Mouse (Mus musculus) hindbrain, embryonic 13.5 days (tissue): Measurements from ENCODE around the gene Glis3. TPM values are rescaled to one million over a fixed set of nuclear protein-coding genes. Genes with fewer than 3 reads are reported as not detected.

Experiments
- ATAC-seq: fragments of 200-750 bp; cut with Nextera tagmentation; 2 replicates; pipeline ENCODE4 v1.8.0; 2017; ENCODE audit warnings: moderate TSS enrichment; ENCODE audit not compliant: low FRiP score
- H3K27ac ChIP-seq: fragments of 300-500 bp; sonication (generic); 2 replicates; pipeline ENCODE4 v1.5.1; 2015; ENCODE audit warnings: inconsistent platforms, mild to moderate bottlenecking, moderate library complexity
- H3K27me3 ChIP-seq: fragments of 300-500 bp; sonication (generic); 2 replicates; pipeline ENCODE4 v1.6.1; 2015; ENCODE audit warnings: mild to moderate bottlenecking, inconsistent platforms
- H3K36me3 ChIP-seq: fragments of 300-500 bp; sonication (generic); 2 replicates; pipeline ENCODE4 v1.6.1; 2015; ENCODE audit warnings: mild to moderate bottlenecking, inconsistent platforms
- H3K4me1 ChIP-seq: fragments of 300-500 bp; sonication (generic); replicated peaks from 2 replicates; pipeline ENCODE4 v1.6.1; 2015; ENCODE audit warnings: inconsistent platforms
- H3K4me2 ChIP-seq: fragments of 300-500 bp; sonication (generic); 2 replicates; pipeline ENCODE4 v1.6.1; 2015; ENCODE audit warnings: inconsistent platforms, mild to moderate bottlenecking, moderate library complexity
- H3K4me3 ChIP-seq: fragments of 300-500 bp; sonication (generic); 2 replicates; pipeline ENCODE4 v1.5.1; 2015; ENCODE audit warnings: mild to moderate bottlenecking, inconsistent platforms
- H3K9ac ChIP-seq: fragments of 300-500 bp; sonication (generic); 2 replicates; pipeline ENCODE4 v1.6.1; 2015; ENCODE audit warnings: mild to moderate bottlenecking, inconsistent platforms
- H3K9me3 ChIP-seq: fragments of 300-500 bp; sonication (generic); 2 replicates; pipeline ENCODE4 v1.6.1; 2016; ENCODE audit warnings: inconsistent platforms
- WGBS: fragments of 180-500 bp; shearing (Covaris S2); methylation state at CpG from one replicate; pipeline ENCODE4 v1.1.7; 2015; 5-methylcytosine and 5-hydroxymethylcytosine counted together
- polyA plus RNA-seq: library from polyadenylated mRNA; unstranded; fragments of >200 nt; fragmentation: Nextera tagmentation; extraction: Ambion mirVana; gene quantifications from 2 replicates; pipeline ENCODE4 v1.2.1, GENCODE M21; 2015

Gene Glis3
- polyA plus RNA-seq, 1 experiment from 2014 or later = 3.5 TPM

GRCm38 (mm10) chr19:28327536-28327935, 352.3 kb downstream of the Glis3 start:
- Histone ChIP-seq H3K36me3 (no peaks in the 10 kb centered on the region), H3K27me3 (no peaks in the 10 kb centered on the region), H3K9me3 (no peaks in the 10 kb centered on the region), H3K4me3 (no peak overlapping the region), H3K27ac (no peak overlapping the region), H3K4me1 (peaks cover 14% of the 10 kb centered on the region; the same call in 1 of the 2 replicates), H3K4me2 (no peak overlapping the region), H3K9ac (no peak overlapping the region)
- ATAC-seq = no peak
- WGBS = 90% methylated on average over 5 of the region's 5 CpGs

GRCm38 (mm10) chr19:28306036-28306435, 373.8 kb downstream of the Glis3 start:
- Histone ChIP-seq H3K4me1 (peaks cover 25% of the 10 kb centered on the region), H3K4me3 (no peak overlapping the region), H3K27me3 (no peaks in the 10 kb centered on the region), H3K36me3 (no peaks in the 10 kb centered on the region), H3K9me3 (no peaks in the 10 kb centered on the region), H3K4me2 (no peak overlapping the region), H3K27ac (peak overlapping the region; percentile 61), H3K9ac (no peak overlapping the region)
- 0 out of 2 replicates have a peak, but pooled peaks have one; percentile 24 for ATAC-seq
- 39% methylated on average over 6 of the region's 6 CpGs for WGBS

GRCm38 (mm10) chr19:28305510-28305909, 374.4 kb downstream of the Glis3 start:
- 41% methylated on average over 4 of the region's 4 CpGs for WGBS
- Histone ChIP-seq H3K9me3 (no peaks in the 10 kb centered on the region), H3K27ac (no peak overlapping the region; the same call in 1 of the 2 replicates), H3K4me1 (peaks cover 25% of the 10 kb centered on the region), H3K4me3 (no peak overlapping the region), H3K9ac (no peak overlapping the region), H3K4me2 (no peak overlapping the region), H3K27me3 (no peaks in the 10 kb centered on the region), H3K36me3 (no peaks in the 10 kb centered on the region)
- ATAC-seq = no peak

GRCm38 (mm10) chr19:28302831-28303242, 377.0 kb downstream of the Glis3 start:
- Histone ChIP-seq H3K4me2 (no peak overlapping the region), H3K9ac (no peak overlapping the region), H3K36me3 (no peaks in the 10 kb centered on the region), H3K4me1 (peaks cover 35% of the 10 kb centered on the region), H3K27ac (peak overlapping the region; percentile 3; the same call in 1 of the 2 replicates), H3K9me3 (no peaks in the 10 kb centered on the region), H3K27me3 (no peaks in the 10 kb centered on the region), H3K4me3 (no peak overlapping the region)
- WGBS = 6% methylated on average over 2 of the region's 2 CpGs
- ATAC-seq = no peak

GRCm38 (mm10) chr19:28300226-28300625, 379.7 kb downstream of the Glis3 start:
- no peaks in the 10 kb centered on the region for H3K9me3 ChIP-seq
- H3K4me1 ChIP-seq = peaks cover 21% of the 10 kb centered on the region
- H3K36me3 ChIP-seq = no peaks in the 10 kb centered on the region
- no peak overlapping the region for H3K4me3 ChIP-seq
- no peak overlapping the region for H3K27ac ChIP-seq
- no peak overlapping the region for H3K9ac ChIP-seq
- 75% methylated on average over 8 of the region's 8 CpGs for WGBS
- ATAC-seq = no peak
- no peaks in the 10 kb centered on the region for H3K27me3 ChIP-seq
- no peak overlapping the region for H3K4me2 ChIP-seq

GRCm38 (mm10) chr19:28299211-28299775, 380.6 kb downstream of the Glis3 start:
- no peak overlapping the region for H3K4me3 ChIP-seq
- ATAC-seq = no peak
- no peak overlapping the region for H3K4me2 ChIP-seq
- no peak overlapping the region for H3K9ac ChIP-seq
- no peaks in the 10 kb centered on the region for H3K9me3 ChIP-seq
- peak overlapping the region; percentile 52; the same call in 1 of the 2 replicates for H3K27ac ChIP-seq
- 71% methylated on average over 11 of the region's 11 CpGs for WGBS
- no peaks in the 10 kb centered on the region for H3K27me3 ChIP-seq
- no peaks in the 10 kb centered on the region for H3K36me3 ChIP-seq
- peaks cover 17% of the 10 kb centered on the region for H3K4me1 ChIP-seq

GRCm38 (mm10) chr19:28298669-28299068, 381.2 kb downstream of the Glis3 start:
- H3K36me3 ChIP-seq = no peaks in the 10 kb centered on the region
- no peak overlapping the region for H3K4me3 ChIP-seq
- H3K27me3 ChIP-seq = no peaks in the 10 kb centered on the region
- peak overlapping the region; percentile 52; the same call in 1 of the 2 replicates for H3K27ac ChIP-seq
- no peak overlapping the region for H3K9ac ChIP-seq
- H3K4me1 ChIP-seq = peaks cover 17% of the 10 kb centered on the region
- H3K4me2 ChIP-seq = no peak overlapping the region
- no peaks in the 10 kb centered on the region for H3K9me3 ChIP-seq
- peak; percentile 59 for ATAC-seq
- WGBS = 60% methylated on average over 9 of the region's 9 CpGs

GRCm38 (mm10) chr19:28291596-28291995, 388.3 kb downstream of the Glis3 start:
- H3K4me1 ChIP-seq = no peaks in the 10 kb centered on the region
- WGBS = 83% methylated on average over 4 of the region's 4 CpGs
- H3K4me2 ChIP-seq = no peak overlapping the region
- no peaks in the 10 kb centered on the region for H3K27me3 ChIP-seq
- H3K4me3 ChIP-seq = no peak overlapping the region
- ATAC-seq = no peak
- no peaks in the 10 kb centered on the region for H3K9me3 ChIP-seq
- H3K9ac ChIP-seq = no peak overlapping the region
- no peak overlapping the region for H3K27ac ChIP-seq
- no peaks in the 10 kb centered on the region for H3K36me3 ChIP-seq

- H3K4me2 ChIP-seq = no peak overlapping the region
- no peak overlapping the region for H3K27ac ChIP-seq
- WGBS = 79% methylated on average over 4 of the region's 4 CpGs
- H3K4me1 ChIP-seq = no peaks in the 10 kb centered on the region
- no peak overlapping the region for H3K9ac ChIP-seq
- no peaks in the 10 kb centered on the region for H3K9me3 ChIP-seq
- no peaks in the 10 kb centered on the region for H3K36me3 ChIP-seq
- no peaks in the 10 kb centered on the region for H3K27me3 ChIP-seq
- no peak for ATAC-seq
- H3K4me3 ChIP-seq = no peak overlapping the region
Observed at GRCm38 (mm10) chr19:28289457-28289856, 390.4 kb downstream of the Glis3 start.

- no peak for ATAC-seq
- H3K4me1 ChIP-seq = no peaks in the 10 kb centered on the region
Observed at GRCm38 (mm10) chr19:28287431-28287830, 392.4 kb downstream of the Glis3 start.

GRCm38 (mm10) chr19:28284098-28284569, 395.7 kb downstream of the Glis3 start:
- 86% methylated on average over 7 of the region's 7 CpGs for WGBS
- Histone ChIP-seq H3K36me3 (no peaks in the 10 kb centered on the region), H3K4me2 (no peak overlapping the region), H3K27me3 (no peaks in the 10 kb centered on the region), H3K9me3 (no peaks in the 10 kb centered on the region), H3K4me1 (no peaks in the 10 kb centered on the region), H3K9ac (no peak overlapping the region), H3K27ac (no peak overlapping the region), H3K4me3 (no peak overlapping the region)
- ATAC-seq = no peak

More at GRCm38 (mm10) chr19:28287431-28287830, 392.4 kb downstream of the Glis3 start:
- no peak overlapping the region for H3K9ac ChIP-seq
- no peak overlapping the region for H3K4me3 ChIP-seq
- H3K27me3 ChIP-seq = no peaks in the 10 kb centered on the region
- no peaks in the 10 kb centered on the region for H3K9me3 ChIP-seq
- 58% methylated on average over 2 of the region's 2 CpGs for WGBS
- no peak overlapping the region for H3K4me2 ChIP-seq
- H3K27ac ChIP-seq = no peak overlapping the region
- H3K36me3 ChIP-seq = no peaks in the 10 kb centered on the region

GRCm38 (mm10) chr19:28283241-28284097, 396.4 kb downstream of the Glis3 start:
- H3K4me1 ChIP-seq = no peaks in the 10 kb centered on the region
- H3K9ac ChIP-seq = no peak overlapping the region
- no peaks in the 10 kb centered on the region for H3K36me3 ChIP-seq
- 88% methylated on average over 7 of the region's 7 CpGs for WGBS
- H3K9me3 ChIP-seq = no peaks in the 10 kb centered on the region
- no peak overlapping the region for H3K27ac ChIP-seq
- no peak overlapping the region for H3K4me2 ChIP-seq
- no peaks in the 10 kb centered on the region for H3K27me3 ChIP-seq
- no peak overlapping the region for H3K4me3 ChIP-seq
- no peak for ATAC-seq
